Mouse (Mus musculus) NIH3T3 (cell line): Measurements from ENCODE around the gene Ago4.

Source experiments
- DNase-seq: peaks from one replicate; pipeline ENCODE4 v3.0.0-alpha.2; 2012; ENCODE audit warnings: low read depth

Gene Ago4

DNA sequence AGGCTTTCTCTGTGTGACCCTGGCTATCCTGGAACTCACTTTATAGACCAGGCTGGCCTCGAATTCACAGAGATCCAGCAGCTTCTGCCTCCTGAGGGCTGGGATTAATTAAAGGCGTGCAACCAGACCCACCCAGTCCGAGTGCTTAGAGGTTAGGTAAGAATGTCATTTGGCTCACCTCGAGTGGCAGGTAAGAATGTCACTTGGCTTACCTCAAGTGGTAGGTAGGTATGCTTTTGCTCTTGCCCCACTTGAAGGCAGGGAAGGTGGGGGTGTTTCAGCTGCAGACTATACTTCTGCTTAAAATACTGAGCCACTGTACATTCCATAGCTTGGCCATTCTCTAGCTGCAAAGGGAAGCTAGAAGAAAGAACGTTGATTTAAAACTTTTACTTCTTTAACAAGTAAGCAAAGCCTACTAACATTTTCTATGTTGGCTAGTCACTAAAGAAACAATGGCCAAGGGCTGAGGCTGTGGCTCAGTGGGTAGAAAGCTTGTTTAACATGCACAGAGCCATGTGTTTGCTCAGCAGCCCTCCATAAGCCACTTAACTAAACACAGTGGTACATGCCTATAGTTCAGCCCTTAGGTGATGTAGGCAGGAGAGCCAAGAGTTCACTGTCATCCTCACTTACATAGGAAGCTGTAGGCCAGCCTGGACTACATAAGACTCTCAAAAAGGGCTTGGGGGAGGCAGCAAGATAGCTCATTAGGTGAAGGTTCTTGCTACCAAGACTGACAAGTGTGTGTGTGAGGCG, 20.8 kb downstream of the Ago4 start:
- DNase-seq, result no peak

- no peak for DNase-seq
Measured at GRCm38 (mm10) chr4:126511013-126511412, 22.3 kb downstream of the Ago4 start.

DNA sequence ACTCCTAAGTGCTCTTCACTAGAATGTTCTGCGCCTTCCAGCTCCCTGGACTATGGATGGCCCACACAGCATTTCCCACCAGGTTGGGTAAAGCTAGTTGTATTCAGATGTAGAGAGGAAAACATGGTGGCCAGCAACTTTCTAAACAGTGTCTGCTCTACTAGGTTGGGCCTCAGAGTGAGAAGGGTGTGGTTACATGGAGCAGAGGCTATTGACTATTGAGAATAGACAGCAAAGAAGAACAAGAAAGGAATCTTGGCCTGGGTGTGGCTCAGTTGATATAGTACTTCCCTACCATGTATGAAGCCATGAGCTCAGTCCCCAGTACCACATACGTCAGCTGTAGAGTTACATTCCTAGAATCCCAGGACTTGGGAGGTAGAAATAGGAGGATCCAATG, 24.2 kb downstream of the Ago4 start:
- DNase-seq, result no peak

DNA sequence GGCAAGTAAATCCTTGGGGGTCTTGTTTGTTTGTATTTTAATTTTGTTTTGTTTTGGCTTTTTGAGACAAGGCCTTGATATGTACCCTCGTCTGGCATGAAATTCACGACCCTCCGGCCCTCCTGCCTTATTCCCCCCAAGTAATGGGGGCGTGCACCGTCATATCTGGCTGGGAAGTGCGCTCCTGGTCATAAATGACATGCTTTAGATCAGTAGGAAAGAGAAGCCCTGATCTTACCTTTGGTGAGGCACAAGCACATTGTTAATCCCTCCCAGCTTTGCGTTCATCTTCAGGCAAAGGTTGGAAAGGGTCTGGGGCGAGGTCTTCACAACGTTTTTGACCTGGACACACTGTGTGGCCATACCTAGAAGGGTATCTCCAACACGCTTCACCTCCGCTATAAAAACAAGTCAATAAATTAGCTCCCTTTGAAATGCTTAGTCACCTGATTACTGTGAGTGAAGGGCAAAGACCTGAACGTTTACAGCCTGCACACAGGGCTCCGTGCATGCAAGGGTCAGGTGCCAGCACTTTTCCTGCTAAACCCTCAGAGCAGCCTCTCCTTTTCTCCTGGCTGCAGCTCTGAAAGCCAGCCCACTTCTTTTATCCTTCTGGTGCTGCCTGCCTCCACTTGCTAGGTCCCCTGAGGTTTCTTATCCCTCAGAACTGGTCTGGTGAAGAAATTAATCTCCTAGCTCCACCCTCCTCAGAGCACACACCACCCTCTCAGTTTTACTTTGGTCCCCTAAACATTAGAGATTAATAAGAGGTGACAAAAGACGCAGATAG, 25.0 kb downstream of the Ago4 start:
- no peak for DNase-seq

- DNase-seq, result no peak
Measured at GRCm38 (mm10) chr4:126502977-126503309, 30.3 kb downstream of the Ago4 start.

- no peak for DNase-seq
Measured at GRCm38 (mm10) chr4:126502141-126502976, 30.9 kb downstream of the Ago4 start.

- DNase-seq, result no peak
Measured at GRCm38 (mm10) chr4:126498601-126499000, 34.7 kb downstream of the Ago4 start.

- DNase-seq, result no peak
Measured at GRCm38 (mm10) chr4:126496963-126497362, 36.3 kb downstream of the Ago4 start.

DNA sequence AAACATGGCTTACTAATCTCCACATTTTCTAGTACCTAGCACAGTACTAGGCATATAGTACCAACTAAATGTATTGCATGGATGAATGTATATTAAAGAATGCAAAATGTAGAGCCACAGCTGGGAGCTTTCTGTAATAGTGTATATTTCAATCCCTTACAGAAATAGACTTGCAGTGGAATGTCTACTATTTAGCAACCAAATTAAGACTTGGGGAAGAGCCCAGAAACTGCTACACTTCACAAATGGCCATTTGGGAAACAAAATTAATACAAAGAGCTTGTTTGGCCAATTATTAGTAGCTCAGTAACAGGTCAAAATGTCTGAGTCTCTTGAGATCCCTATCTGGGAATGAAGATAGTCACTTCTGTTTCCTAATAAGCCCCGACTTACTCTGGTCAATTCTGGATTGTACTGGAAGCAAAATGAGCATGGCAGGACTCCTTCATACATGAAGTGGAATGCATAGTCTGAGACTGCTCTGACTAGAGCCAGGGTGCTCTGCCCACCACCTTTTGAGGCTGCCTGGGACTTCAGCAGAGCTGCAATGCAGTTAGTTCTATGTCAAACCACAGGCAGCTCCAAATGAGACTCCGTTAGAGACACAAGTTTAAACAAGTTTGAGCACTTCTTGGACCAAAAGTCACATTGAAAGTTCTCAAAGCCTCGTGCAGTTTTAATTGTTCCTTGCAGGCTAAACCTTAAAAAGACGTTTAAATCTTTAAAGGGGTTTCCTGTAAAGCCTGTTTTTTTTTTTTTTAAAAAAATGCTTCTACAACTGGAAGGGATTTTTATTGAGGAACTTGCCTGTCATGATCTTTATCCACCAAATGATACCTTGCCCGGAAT, 37.1 kb downstream of the Ago4 start:
- no peak for DNase-seq

DNA sequence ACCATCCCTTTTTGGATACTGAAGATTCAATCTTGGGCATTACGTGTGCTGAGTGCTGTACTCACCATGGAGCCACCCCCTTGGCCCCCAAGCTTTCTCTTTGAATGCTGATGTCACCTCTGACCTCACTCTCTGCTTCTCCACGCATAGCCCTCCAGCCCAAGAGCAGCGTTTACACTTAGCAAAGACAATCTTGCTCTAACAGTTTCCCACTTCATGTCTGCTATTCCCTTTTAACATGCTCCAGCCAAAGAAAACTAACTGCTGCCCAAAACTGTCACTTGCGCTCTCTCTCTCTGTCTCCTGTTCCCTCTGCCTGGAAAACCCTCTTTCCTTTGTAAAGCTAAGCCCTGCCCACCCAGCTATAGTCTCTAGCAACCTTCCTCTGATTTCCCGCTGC, 37.8 kb downstream of the Ago4 start:
- DNase-seq, result no peak

GRCm38 (mm10) chr4:126493416-126493815, 39.9 kb downstream of the Ago4 start:
- DNase-seq, result no peak

GRCm38 (mm10) chr4:126491977-126492376, 41.3 kb downstream of the Ago4 start:
- DNase-seq, result no peak

- no peak for DNase-seq
Measured at GRCm38 (mm10) chr4:126490726-126491125, 42.5 kb downstream of the Ago4 start.

- DNase-seq, result no peak
Measured at GRCm38 (mm10) chr4:126489811-126490210, 43.5 kb downstream of the Ago4 start.

DNA sequence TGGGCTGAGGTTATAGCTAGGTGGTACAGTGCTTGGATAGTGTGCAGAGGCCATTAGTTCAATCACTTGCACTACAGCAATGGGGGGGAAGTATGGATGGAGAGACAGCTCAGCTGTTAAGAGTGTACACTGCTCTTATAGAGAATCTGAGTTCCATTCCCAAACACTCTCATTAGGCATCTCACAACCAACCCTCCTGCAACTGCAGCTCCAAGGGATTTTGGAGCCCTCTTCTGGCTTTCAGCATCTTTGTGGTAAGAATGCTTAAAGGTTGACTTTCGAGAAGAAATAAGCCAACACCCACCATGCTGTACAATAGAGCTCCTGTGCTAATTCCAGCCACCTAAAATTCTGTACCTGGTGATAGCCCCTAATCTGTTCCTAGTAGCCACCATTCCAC, 47.1 kb downstream of the Ago4 start:
- DNase-seq, result peak; percentile 26

- DNase-seq, result no peak
Measured at GRCm38 (mm10) chr4:126485065-126485464, 48.2 kb downstream of the Ago4 start.

DNA sequence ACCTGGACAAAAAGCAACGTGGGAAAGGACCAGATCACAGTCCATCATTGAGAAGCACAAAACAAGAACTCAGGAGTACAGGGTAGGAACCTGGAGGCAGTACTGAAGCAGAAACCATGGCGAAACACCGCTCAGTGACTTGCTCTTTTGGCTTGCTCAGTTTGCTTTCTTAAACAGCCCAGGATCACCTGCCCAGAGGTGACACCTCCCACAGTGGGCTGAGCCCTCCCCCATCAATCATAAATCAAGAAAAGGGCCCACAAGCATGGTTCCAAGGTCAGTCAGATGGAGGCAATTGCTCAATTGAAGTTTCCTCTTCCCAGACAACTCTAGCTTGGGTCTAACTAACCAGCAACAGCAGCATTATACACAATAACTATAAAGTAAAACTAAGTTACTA, 49.4 kb downstream of the Ago4 start:
- no peak for DNase-seq

DNA sequence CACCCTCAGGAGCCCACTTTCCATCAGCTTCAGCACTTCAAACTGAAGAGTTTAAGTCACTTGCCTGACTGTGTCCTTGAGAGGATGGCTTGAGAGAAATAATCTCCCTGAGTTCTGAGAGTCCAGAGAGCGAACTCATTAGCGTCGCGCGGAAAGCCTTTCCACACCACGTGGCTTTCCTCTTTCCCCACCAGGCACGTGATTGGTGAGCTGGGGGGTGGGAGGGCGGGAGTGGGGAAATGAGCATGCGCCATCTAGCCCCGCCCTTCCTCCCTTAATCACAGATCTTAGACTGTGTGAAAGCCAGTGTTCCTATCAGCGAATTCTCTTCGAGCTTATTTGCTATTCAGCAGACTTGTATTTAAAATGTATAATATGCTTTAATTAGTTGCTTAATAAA, 50.3 kb downstream of the Ago4 start:
- DNase-seq, result no peak

GRCm38 (mm10) chr4:126481461-126481860, 51.8 kb downstream of the Ago4 start:
- no peak for DNase-seq

DNA sequence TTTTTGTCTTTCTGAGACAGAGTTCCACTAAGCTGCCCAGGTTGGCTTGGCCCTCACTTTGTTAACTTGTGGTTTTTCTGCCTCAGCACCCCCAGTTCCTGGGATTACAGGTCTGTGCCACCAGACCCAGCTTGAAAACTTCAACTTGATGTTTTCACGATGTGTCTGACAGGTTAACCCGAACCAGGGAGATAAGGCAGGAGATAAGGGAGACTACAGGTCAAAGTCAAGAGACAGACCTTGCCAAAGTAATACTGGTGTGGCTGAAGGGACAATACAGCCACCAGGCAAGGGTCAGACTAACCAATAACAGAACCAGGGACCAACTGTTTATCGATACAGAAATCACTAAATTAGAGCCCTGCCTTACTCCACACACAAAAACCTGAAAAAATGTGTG, 53.0 kb downstream of the Ago4 start:
- no peak for DNase-seq

DNA sequence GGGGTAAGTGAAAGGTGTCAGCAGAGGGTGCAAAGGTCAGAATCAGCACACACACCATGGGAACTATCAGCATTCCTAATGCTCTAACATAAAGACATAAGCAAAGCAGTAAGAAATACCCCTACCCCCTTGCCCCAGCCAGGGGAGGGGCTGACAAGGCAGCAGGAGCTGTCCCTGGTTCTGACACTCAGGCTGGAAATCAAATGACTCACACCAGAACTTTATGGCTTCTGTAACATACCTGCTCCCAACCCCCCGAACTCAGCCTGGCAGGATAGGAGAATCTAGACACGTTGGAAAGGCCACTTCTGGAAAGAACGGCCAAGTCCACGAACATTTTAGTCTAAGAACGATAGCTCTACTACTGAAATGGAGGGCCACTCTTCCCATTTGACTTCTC, 60.2 kb downstream of the Ago4 start:
- DNase-seq, result peak; percentile 69

GRCm38 (mm10) chr4:126469334-126469733, 63.9 kb downstream of the Ago4 start:
- peak; percentile 39 for DNase-seq
